8 mouse cellular contexts compared by ENCODE assay signal in genomic region chr13:41220304-41220834, GRCm38 (mm10). TPM values are rescaled to one million over a fixed set of nuclear protein-coding genes. Genes with fewer than 3 reads are reported as not detected.
A peak's percentile ranks its signal among the peaks of the same experiment; 100 is the strongest.
DNase-seq lines count a peak whose midpoint lies in the region; ATAC-seq lines count a peak whose summit lies in the region.

TSS of gene Elovl2 (minus strand) at chr13:41220405.

- peak; percentile 63 to 65 for DNase-seq in adrenal gland, adult 18-20 months (ENCODE audit: low spot score in 2 of 2)
- DNase-seq in embryo, embryonic 10 days (ENCODE audit: low spot score): peak; percentile 87
- peak; percentile 23 to 35 for DNase-seq in gastrocnemius, postnatal 36 days
- peak; percentile 60 to 77 for DNase-seq in left cerebral cortex, postnatal 36 days (ENCODE audit: low spot score in 2 of 2)
- peak; percentile 89 for DNase-seq in mesoderm, embryonic 11.5 days (ENCODE audit: low read depth, low spot score)
- DNase-seq in right cerebral cortex, postnatal 36 days (ENCODE audit: low spot score in 2 of 2): peak; percentile 28 to 29
- DNase-seq in urinary bladder, postnatal 4 days (ENCODE audit: low spot score in 2 of 2): peak; percentile 67 to 74

- ATAC-seq in inflammation-experienced regulatory T-cells, adult 6 months: peak; percentile 67

- intact Hi-C loops in gastrocnemius, postnatal 36 days (cut with DNase I): no loop called here
- intact Hi-C loops in left cerebral cortex, postnatal 36 days (cut with DNase I): loop anchor here (5.0 kb wide), 1 partner anchor 73 kb away; no protein-coding TSS in a partner anchor

RNA-seq across cellular contexts. Expression of gene Elovl2, which starts in this region (rescaled TPM):
- under 1 TPM; 0.51 to 0.56 TPM for total RNA-seq in adrenal gland, adult 18-20 months (2021)
- under 1 TPM in 1 of 2 experiments, not detected in 1; 0.05 TPM for total RNA-seq in gastrocnemius, postnatal 36 days (2021)
- not detected for polyA plus RNA-seq in inflammation-experienced regulatory T-cells, adult 6 months (2017; shearing (Covaris generic))
- 10 to 100 TPM; 18.3 to 18.6 TPM for total RNA-seq in left cerebral cortex, postnatal 36 days (2021)

Comparison
In these comparisons a context has a peak if more than half of its experiments do, and no peak if none do; other contexts are left out.
1. Peak in every context shown above with its lines: DNase-seq and ATAC-seq.
2. RNA of gene Elovl2 (total RNA-seq): 18.3 to 18.6 TPM in left cerebral cortex, postnatal 36 days; 0.51 to 0.56 TPM in adrenal gland, adult 18-20 months and 0.05 TPM in gastrocnemius, postnatal 36 days; every median in the first group is over 10 times any median in the second.
3. Peak in DNase-seq in adrenal gland, adult 18-20 months; RNA of the gene not detected or under 1 TPM.
4. Peak in DNase-seq in gastrocnemius, postnatal 36 days; RNA of the gene not detected or under 1 TPM.
5. Peak in ATAC-seq in inflammation-experienced regulatory T-cells, adult 6 months; RNA of the gene not detected or under 1 TPM.
6. DNase-seq: peak in every context shown above with its lines; median percentile 89 in mesoderm, embryonic 11.5 days; 87 in embryo, embryonic 10 days; 70 in urinary bladder, postnatal 4 days; 68 in left cerebral cortex, postnatal 36 days; 64 in adrenal gland, adult 18-20 months; 29 in gastrocnemius, postnatal 36 days; 28 in right cerebral cortex, postnatal 36 days.